Mouse (Mus musculus) layer of hippocampus, postnatal 25 days (tissue): Measurements from ENCODE around the gene Sept8. TPM values are rescaled to one million over a fixed set of nuclear protein-coding genes. Genes with fewer than 3 reads are reported as not detected.

ENCODE experiments used
- DNase-seq, 2 experiments: peaks; one replicate each; pipeline ENCODE4 v3.0.0; 2022; ENCODE audit warnings: mixed read lengths in 2 of 2, low spot score in 1 of 2; ENCODE audit errors: extremely low spot score in 1 of 2
- total RNA-seq, 2 experiments: library from RNA; stranded (reverse); gene quantifications; 2 replicates each; pipeline ENCODE4 v1.2.3; 2021

Gene Sept8
- total RNA-seq = 100 to 1,000 TPM; 252 to 260 TPM

- peak; percentile 52 to 60 for DNase-seq
Observed at GRCm38 (mm10) chr11:53519207-53520121, at the start of gene Sept8. Sept8 (plus strand) TSS chr11:53519257.

GRCm38 (mm10) chr11:53469294-53469967, 49.6 kb upstream of the Sept8 start:
- no peak for DNase-seq

GRCm38 (mm10) chr11:53469968-53470695, 48.9 kb upstream of the Sept8 start, which contains the start of gene Gm9837:
Gm9837 (minus strand) TSS chr11:53470479.
- peak; percentile 82 to 98 for DNase-seq

GRCm38 (mm10) chr11:53472709-53473108, 46.3 kb upstream of the Sept8 start:
- DNase-seq = no peak

- no peak for DNase-seq
Observed at GRCm38 (mm10) chr11:53475620-53476019, 43.4 kb upstream of the Sept8 start.

GRCm38 (mm10) chr11:53477833-53478232, 41.2 kb upstream of the Sept8 start:
- no peak for DNase-seq

GRCm38 (mm10) chr11:53478383-53479170, 40.5 kb upstream of the Sept8 start:
- peak in 1 of 2 experiments; percentile 43 for DNase-seq

- DNase-seq = peak in 1 of 2 experiments; percentile 48
Observed at GRCm38 (mm10) chr11:53479171-53479782, 39.8 kb upstream of the Sept8 start.

GRCm38 (mm10) chr11:53479783-53480301, 39.2 kb upstream of the Sept8 start, which contains the start of the genes Gm9945 and Sowaha:
Gm9945 (plus strand) TSS chr11:53480166.
Sowaha (minus strand) TSS chr11:53480274.
- DNase-seq = peak; percentile 58 to 66

GRCm38 (mm10) chr11:53481088-53481730, 37.8 kb upstream of the Sept8 start:
- no peak for DNase-seq

- no peak for DNase-seq
Observed at GRCm38 (mm10) chr11:53483159-53483891, 35.7 kb upstream of the Sept8 start.

- no peak for DNase-seq
Observed at GRCm38 (mm10) chr11:53485719-53486118, 33.3 kb upstream of the Sept8 start.

- no peak for DNase-seq
Observed at GRCm38 (mm10) chr11:53486351-53486750, 32.7 kb upstream of the Sept8 start.

GRCm38 (mm10) chr11:53486822-53487594, 32.0 kb upstream of the Sept8 start:
- no peak for DNase-seq

- DNase-seq = no peak
Observed at GRCm38 (mm10) chr11:53489007-53489406, 30.1 kb upstream of the Sept8 start.

- no peak for DNase-seq
Observed at GRCm38 (mm10) chr11:53489421-53489820, 29.6 kb upstream of the Sept8 start.

- DNase-seq = no peak
Observed at GRCm38 (mm10) chr11:53491954-53492401, 27.1 kb upstream of the Sept8 start.
